Mouse (Mus musculus) left cerebral cortex, postnatal 10 days (tissue): ENCODE results near the gene Arhgef10l. TPM values are rescaled to one million over a fixed set of nuclear protein-coding genes. Genes with fewer than 3 reads are reported as not detected.

Experiments used
- microRNA-seq: library from miRNA; unstranded; fragments of <30 nt; microRNA quantifications from one replicate; pipeline ENCODE4 v1.2.0, GENCODE M21; 2022
- total RNA-seq, 2 experiments: library from RNA; stranded (reverse); gene quantifications; 2 replicates each; pipeline ENCODE4 v1.2.3; 2021

Arhgef10l gene
- total RNA-seq, 2 experiments from 2014 or later: 47.9 to 51.6 TPM

Small RNA genes within 50 kb of the gene (microRNA-seq; reads per million reads assigned to microRNA genes)
- not detected for gene Gm23045

Other genes with a start within 250 kb of the Arhgef10l start
- 10 to 100 TPM; 51.8 to 51.9 TPM for gene Rcc2, start 34.5 kb upstream of the Arhgef10l start, total RNA-seq
- under 1 TPM; 0.49 to 0.87 TPM for gene Padi6, start 76.6 kb upstream of the Arhgef10l start, total RNA-seq
- gene Padi4, start 108.2 kb upstream of the Arhgef10l start, total RNA-seq: not detected
- gene Padi3, start 144.6 kb upstream of the Arhgef10l start, total RNA-seq: not detected
- under 1 TPM; 0.11 to 0.14 TPM for gene Padi1, start 179.8 kb upstream of the Arhgef10l start, total RNA-seq
- 1 to 10 TPM; 3.3 to 4.9 TPM for gene Padi2, start 240.3 kb upstream of the Arhgef10l start, total RNA-seq